Mouse (Mus musculus): ENCODE results near the gene Gm21885. TPM values are rescaled to one million over a fixed set of nuclear protein-coding genes. Genes with fewer than 3 reads are reported as not detected.

The Gm21885 gene
- polyA plus RNA-seq (2015; fragmentation: Nextera tagmentation; extraction: Ambion mirVana), result 0.54 TPM in 1 of 2 replicates, not detected in the other

- no peaks in the 10 kb centered on the region for H3K9me3 ChIP-seq
- no peak within 1 kb of the TSS for H3K9ac ChIP-seq (replicated peaks)
- ATAC-seq, result no peak
- WGBS, result 86% methylated on average over 11 of the region's 11 CpGs
- no peaks in the 10 kb centered on the region for H3K27me3 ChIP-seq
- H3K4me2 ChIP-seq (replicated peaks), result no peak within 1 kb of the TSS
- H3K27ac ChIP-seq, result no peak within 1 kb of the TSS
- peaks cover 31% of the 10 kb centered on the region for H3K36me3 ChIP-seq
- no peak within 1 kb of the TSS for H3K4me3 ChIP-seq (replicated peaks)
- H3K4me1 ChIP-seq (replicated peaks), result peaks cover 14% of the 10 kb centered on the region; the same call in 1 of the 2 replicates
These were observed at the start of gene Gm21885 for GRCm38 (mm10) chr11:94281199-94282181. Gene Gm21885, plus strand, starts transcription at chr11:94281873.

- H3K27ac ChIP-seq, result no peak overlapping the region
These were observed 48.3 kb upstream of the Gm21885 start for GRCm38 (mm10) chr11:94233405-94233804.

GRCm38 (mm10) chr11:94234380-94234779 lies 47.3 kb upstream of the Gm21885 start:
- Histone ChIP-seq H3K27ac (no peak overlapping the region), H3K27me3 (no peaks in the 10 kb centered on the region), H3K4me2 (replicated peaks) (no peak overlapping the region), H3K4me1 (replicated peaks) (peaks cover 9% of the 10 kb centered on the region; the same call in 1 of the 2 replicates), H3K4me3 (replicated peaks) (no peak overlapping the region), H3K9ac (replicated peaks) (no peak overlapping the region), H3K36me3 (no peaks in the 10 kb centered on the region), H3K9me3 (no peaks in the 10 kb centered on the region)
- 95% methylated on average over 12 of the region's 12 CpGs for WGBS
- no peak for ATAC-seq

More at GRCm38 (mm10) chr11:94233405-94233804, 48.3 kb upstream of the Gm21885 start:
- Histone ChIP-seq H3K4me2 (replicated peaks) (no peak overlapping the region), H3K4me3 (replicated peaks) (no peak overlapping the region), H3K27me3 (no peaks in the 10 kb centered on the region), H3K4me1 (replicated peaks) (peaks cover 13% of the 10 kb centered on the region), H3K9ac (replicated peaks) (no peak overlapping the region), H3K9me3 (no peaks in the 10 kb centered on the region), H3K36me3 (no peaks in the 10 kb centered on the region)
- 57% methylated on average over 6 of the region's 6 CpGs for WGBS
- ATAC-seq, result no peak

- H3K27ac ChIP-seq, result no peak overlapping the region
- no peak for ATAC-seq
- 89% methylated on average over 8 of the region's 8 CpGs for WGBS
- H3K4me1 ChIP-seq (replicated peaks), result peaks cover 14% of the 10 kb centered on the region
- no peaks in the 10 kb centered on the region for H3K9me3 ChIP-seq
- H3K4me2 ChIP-seq (replicated peaks), result no peak overlapping the region
- H3K4me3 ChIP-seq (replicated peaks), result no peak overlapping the region
- H3K36me3 ChIP-seq, result no peaks in the 10 kb centered on the region
- no peak overlapping the region for H3K9ac ChIP-seq (replicated peaks)
- H3K27me3 ChIP-seq, result no peaks in the 10 kb centered on the region
These were observed 46.8 kb upstream of the Gm21885 start for GRCm38 (mm10) chr11:94234857-94235256.

GRCm38 (mm10) chr11:94236074-94236473 lies 45.6 kb upstream of the Gm21885 start:
- H3K36me3 ChIP-seq, result no peaks in the 10 kb centered on the region
- 25% methylated on average over 3 of the region's 3 CpGs for WGBS
- peaks cover 19% of the 10 kb centered on the region for H3K4me1 ChIP-seq (replicated peaks)
- H3K27ac ChIP-seq, result peak overlapping the region; percentile 71
- H3K4me2 ChIP-seq (replicated peaks), result no peak overlapping the region
- no peak overlapping the region for H3K4me3 ChIP-seq (replicated peaks)
- no peaks in the 10 kb centered on the region for H3K27me3 ChIP-seq
- H3K9ac ChIP-seq (replicated peaks), result no peak overlapping the region
- ATAC-seq, result peak; percentile 87
- H3K9me3 ChIP-seq, result no peaks in the 10 kb centered on the region

GRCm38 (mm10) chr11:94238786-94239185 lies 42.9 kb upstream of the Gm21885 start:
- Histone ChIP-seq H3K27ac (no peak overlapping the region), H3K9me3 (no peaks in the 10 kb centered on the region), H3K27me3 (peaks cover 7% of the 10 kb centered on the region; the same call in 1 of the 2 replicates), H3K4me1 (replicated peaks) (peaks cover 27% of the 10 kb centered on the region), H3K4me2 (replicated peaks) (no peak overlapping the region), H3K4me3 (replicated peaks) (no peak overlapping the region), H3K36me3 (no peaks in the 10 kb centered on the region), H3K9ac (replicated peaks) (no peak overlapping the region)
- no peak for ATAC-seq
- WGBS, result 93% methylated on average over 8 of the region's 8 CpGs

- no peak overlapping the region for H3K9ac ChIP-seq (replicated peaks)
- 27% methylated on average over 9 of the region's 9 CpGs for WGBS
- H3K4me3 ChIP-seq (replicated peaks), result no peak overlapping the region
- no peaks in the 10 kb centered on the region for H3K36me3 ChIP-seq
- no peak overlapping the region for H3K4me2 ChIP-seq (replicated peaks)
- peaks cover 7% of the 10 kb centered on the region; the same call in 1 of the 2 replicates for H3K27me3 ChIP-seq
- no peaks in the 10 kb centered on the region for H3K9me3 ChIP-seq
- H3K27ac ChIP-seq, result 0 out of 2 replicates have a peak overlapping the region, but pooled peaks have one; percentile 48
- ATAC-seq, result no peak
- peaks cover 36% of the 10 kb centered on the region for H3K4me1 ChIP-seq (replicated peaks)
These were observed 42.0 kb upstream of the Gm21885 start for GRCm38 (mm10) chr11:94239706-94240105.

GRCm38 (mm10) chr11:94242760-94243421 lies 38.8 kb upstream of the Gm21885 start:
- ATAC-seq, result 0 out of 2 replicates have a peak, but pooled peaks have one; percentile 12
- Histone ChIP-seq H3K4me2 (replicated peaks) (peak overlapping the region; percentile 49), H3K4me3 (replicated peaks) (peak overlapping the region; percentile 15; the same call in 1 of the 2 replicates), H3K9ac (replicated peaks) (peak overlapping the region; percentile 49; the same call in 1 of the 2 replicates), H3K4me1 (replicated peaks) (peaks cover 54% of the 10 kb centered on the region), H3K27me3 (peaks cover 7% of the 10 kb centered on the region; the same call in 1 of the 2 replicates), H3K36me3 (no peaks in the 10 kb centered on the region), H3K27ac (no peak overlapping the region), H3K9me3 (no peaks in the 10 kb centered on the region)
- 4% methylated on average over 29 of the region's 29 CpGs for WGBS

- no peak overlapping the region for H3K9ac ChIP-seq (replicated peaks)
- peaks cover 54% of the 10 kb centered on the region for H3K4me1 ChIP-seq (replicated peaks)
- H3K4me3 ChIP-seq (replicated peaks), result 0 out of 2 replicates have a peak overlapping the region, but pooled peaks have one; percentile 15
- ATAC-seq, result 0 out of 2 replicates have a peak, but pooled peaks have one; percentile 2
- peak overlapping the region; percentile 49 for H3K4me2 ChIP-seq (replicated peaks)
- H3K9me3 ChIP-seq, result no peaks in the 10 kb centered on the region
- H3K36me3 ChIP-seq, result no peaks in the 10 kb centered on the region
- no peak overlapping the region for H3K27ac ChIP-seq
- 34% methylated on average over 15 of the region's 15 CpGs for whole genome bisulfite sequencing
- peaks cover 7% of the 10 kb centered on the region; the same call in 1 of the 2 replicates for H3K27me3 ChIP-seq
These were observed 38.1 kb upstream of the Gm21885 start for GRCm38 (mm10) chr11:94243422-94244180.

GRCm38 (mm10) chr11:94244385-94244784 lies 37.3 kb upstream of the Gm21885 start:
- Histone ChIP-seq H3K9ac (replicated peaks) (no peak overlapping the region), H3K27ac (0 out of 2 replicates have a peak overlapping the region, but pooled peaks have one; percentile 10)
- no peak for ATAC-seq

More at GRCm38 (mm10) chr11:94244385-94244784, 37.3 kb upstream of the Gm21885 start:
- Histone ChIP-seq H3K36me3 (no peaks in the 10 kb centered on the region), H3K4me2 (replicated peaks) (no peak overlapping the region), H3K4me1 (replicated peaks) (peaks cover 54% of the 10 kb centered on the region), H3K9me3 (no peaks in the 10 kb centered on the region), H3K4me3 (replicated peaks) (no peak overlapping the region), H3K27me3 (peaks cover 7% of the 10 kb centered on the region; the same call in 1 of the 2 replicates)
- WGBS, result 59% methylated on average over 9 of the region's 9 CpGs
